Mouse (Mus musculus): ENCODE results near the gene Cbr3.

Cbr3 gene

GRCm38 (mm10) chr16:93712189-93712885, 29.3 kb downstream of the Cbr3 start:
- no peak for DNase-seq

- no peak for DNase-seq
Measured at GRCm38 (mm10) chr16:93712966-93713365, 30.0 kb downstream of the Cbr3 start.

DNA sequence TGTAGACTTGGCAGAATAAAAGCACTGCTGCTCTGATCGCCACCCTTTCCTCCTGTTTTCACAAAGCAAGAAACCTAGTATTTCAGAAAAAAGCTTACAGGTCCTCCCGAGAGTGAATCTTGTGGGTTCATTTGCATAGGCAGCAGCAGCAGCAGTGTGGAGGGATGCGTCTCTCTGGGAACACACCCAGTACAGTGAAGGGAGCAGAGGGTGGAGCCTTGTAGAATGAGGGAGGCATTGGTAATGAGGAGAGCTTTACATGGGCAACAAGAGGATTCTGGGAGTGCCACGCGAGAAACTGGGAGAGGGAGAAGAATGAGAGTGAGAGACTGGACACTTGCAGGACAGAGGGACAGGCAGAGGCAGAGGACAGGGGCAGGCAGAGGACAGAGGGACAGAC, 31.4 kb downstream of the Cbr3 start:
- DNase-seq, result no peak

DNA sequence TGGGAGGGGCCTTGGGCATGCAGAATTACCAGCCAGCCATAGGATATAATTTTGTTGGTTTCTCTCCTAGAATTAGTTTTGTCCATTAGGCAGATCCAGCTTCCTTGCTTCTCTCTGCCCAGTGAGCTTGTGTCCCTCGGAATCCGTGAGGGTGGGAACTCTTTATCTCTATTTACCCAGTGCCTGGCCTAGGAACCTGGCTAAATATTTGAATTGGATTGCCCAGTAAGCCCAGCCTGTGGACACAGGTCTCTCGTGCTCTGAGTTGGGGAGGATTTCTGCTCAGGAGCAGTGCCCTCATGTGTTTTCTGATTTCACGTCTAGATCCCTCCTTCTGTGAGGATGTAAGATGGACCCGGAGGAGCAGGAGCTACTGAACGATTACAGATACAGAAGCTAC, 32.8 kb downstream of the Cbr3 start:
- no peak for DNase-seq

DNA sequence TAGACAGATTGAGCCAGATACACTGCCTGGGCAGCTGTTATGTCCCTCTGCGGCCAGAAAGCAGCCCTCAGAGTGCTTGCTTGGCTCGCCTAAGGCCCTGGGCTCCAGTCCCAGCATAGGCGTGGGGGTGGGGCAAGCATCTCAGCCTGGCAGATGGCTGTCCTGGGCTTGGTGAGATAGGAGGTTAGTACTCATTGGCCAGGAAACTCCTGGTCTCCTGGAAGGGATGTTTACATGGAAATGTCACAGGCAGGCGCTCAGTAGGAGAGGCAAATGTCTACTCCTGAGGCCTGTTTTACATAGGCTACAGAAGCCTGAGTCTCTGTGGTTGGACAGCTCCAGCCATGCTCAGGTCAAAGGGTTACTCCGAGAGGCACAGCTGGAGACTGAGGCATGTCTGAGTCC, 34.3 kb downstream of the Cbr3 start:
- peak; percentile 63 for DNase-seq

GRCm38 (mm10) chr16:93721771-93722170, 38.8 kb downstream of the Cbr3 start:
- DNase-seq, result no peak

GRCm38 (mm10) chr16:93722476-93722875, 39.5 kb downstream of the Cbr3 start:
- no peak for DNase-seq

- no peak for DNase-seq
Measured at GRCm38 (mm10) chr16:93725417-93726144, 42.6 kb downstream of the Cbr3 start.

GRCm38 (mm10) chr16:93726186-93726585, 43.2 kb downstream of the Cbr3 start:
- no peak for DNase-seq

GRCm38 (mm10) chr16:93728676-93729075, 45.7 kb downstream of the Cbr3 start:
- no peak for DNase-seq

DNA sequence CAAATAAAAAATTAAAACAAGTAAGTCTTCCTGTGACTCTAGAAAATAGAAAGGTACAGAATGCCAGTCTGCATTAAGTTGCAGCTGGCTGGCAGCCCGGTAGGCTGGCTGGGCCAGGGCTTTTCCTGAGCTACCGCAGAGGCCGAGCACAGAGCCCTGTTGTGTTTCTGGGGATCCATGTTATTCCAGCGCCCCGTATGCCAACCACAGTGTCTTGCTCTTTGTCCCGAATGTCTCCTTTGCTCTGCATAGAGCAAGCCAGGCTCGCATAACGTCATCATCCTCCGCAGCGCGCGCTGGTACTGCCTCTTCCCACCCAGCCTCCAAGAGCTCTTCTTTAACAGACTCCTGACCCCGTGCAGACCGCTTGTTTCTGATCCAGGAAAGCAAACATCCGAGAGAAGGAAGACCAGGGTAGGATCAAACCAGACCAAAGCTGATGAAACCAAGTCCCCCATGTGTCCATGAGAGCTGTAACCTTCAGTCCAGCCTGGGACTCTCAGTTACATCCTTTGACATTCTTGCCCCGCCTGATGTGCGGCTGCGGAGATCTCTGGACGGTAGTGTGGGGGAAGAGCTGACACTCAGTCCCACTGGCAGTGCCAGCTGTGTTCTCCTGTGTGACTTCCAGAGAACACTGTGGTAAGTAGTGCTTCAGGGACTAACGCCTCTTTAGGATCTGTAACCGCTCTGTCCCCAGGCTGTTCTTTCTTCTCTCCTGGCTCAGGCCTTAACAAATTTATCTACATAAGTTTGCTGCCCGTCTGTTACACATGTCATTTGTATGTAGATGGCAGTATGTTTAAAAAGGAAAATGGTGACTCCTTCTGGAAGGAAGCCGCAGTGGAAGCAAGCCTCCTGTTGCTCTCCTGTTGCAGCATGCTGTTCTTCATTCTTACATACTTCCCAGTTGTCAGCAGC, 47.0 kb downstream of the Cbr3 start:
- no peak for DNase-seq

DNA sequence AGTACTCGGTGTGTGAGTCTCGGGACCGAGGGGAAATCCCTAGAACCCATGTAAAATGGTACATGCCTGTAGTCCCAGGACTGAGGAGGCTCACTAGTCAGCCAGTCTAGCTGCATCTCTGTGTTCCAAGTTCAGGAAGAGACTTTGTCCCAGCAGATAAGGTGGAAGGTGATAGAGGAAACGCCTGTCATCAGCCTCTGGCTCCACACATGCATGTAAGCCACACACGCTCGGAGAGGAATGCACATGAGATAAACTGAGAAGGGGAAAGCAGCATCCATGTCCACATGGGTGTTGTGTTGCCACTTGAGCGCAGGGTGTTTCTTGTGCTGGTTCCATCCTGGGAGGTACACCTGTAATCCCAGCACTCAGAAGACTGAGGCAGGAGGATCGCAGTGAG, 48.3 kb downstream of the Cbr3 start:
- no peak for DNase-seq

- no peak for DNase-seq
Measured at GRCm38 (mm10) chr16:93732875-93733569, 50.0 kb downstream of the Cbr3 start.

DNA sequence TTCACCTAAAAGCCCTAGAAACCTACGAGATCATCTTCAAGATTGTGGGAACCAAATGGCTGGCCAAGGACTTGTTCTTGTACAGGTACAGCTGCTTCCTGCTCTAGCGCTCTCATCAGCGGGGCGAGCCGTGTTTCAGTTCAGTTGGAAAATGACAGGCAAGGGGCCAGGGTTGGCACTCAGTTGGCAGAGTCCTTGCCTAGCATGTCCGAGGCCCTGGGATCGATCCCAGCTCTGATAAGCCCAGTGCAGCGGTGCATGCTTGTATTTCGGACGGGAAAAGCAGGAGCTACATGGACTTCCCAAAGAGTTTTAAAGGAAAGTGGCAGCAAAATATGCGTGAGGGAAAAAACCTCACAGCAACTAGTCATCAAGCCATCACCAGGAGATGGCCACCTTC, 56.2 kb downstream of the Cbr3 start:
- DNase-seq, result no peak

Data from embryo, embryonic 11 days (tissue).